Mouse (Mus musculus) left cerebral cortex, adult 8-10 months (tissue): ENCODE data around the gene Crot. TPM values are rescaled to one million over a fixed set of nuclear protein-coding genes. Genes with fewer than 3 reads are reported as not detected.
A peak's percentile ranks its signal among the peaks of the same experiment; 100 is the strongest.
"Not testable (repeated sequence)": the region's sequence is repeated elsewhere in the genome, so short reads cannot be mapped to it uniquely, and the experiment has no call there.

Experiments used
- DNase-seq, 2 experiments: peaks; one replicate each; pipeline ENCODE4 v3.0.0; 2022; ENCODE audit warnings: low spot score in 2 of 2
- total RNA-seq, 4 experiments: library from RNA; stranded (reverse); gene quantifications; 2 replicates each; pipeline ENCODE4 v1.2.4; 2022

The Crot gene
- total RNA-seq: 10 to 100 TPM; 22.8 to 25.3 (median 23.7) TPM

- peak; percentile 81 to 88 for DNase-seq
Measured at GRCm38 (mm10) chr5:8996686-8997512, at the start of gene Crot. Gene Crot (minus strand): TSS chr5:8997324.

GRCm38 (mm10) chr5:9045904-9046303 lies 48.8 kb upstream of the Crot start:
- no peak for DNase-seq

GRCm38 (mm10) chr5:9044821-9045220 lies 47.7 kb upstream of the Crot start:
- DNase-seq: no peak

- no peak for DNase-seq
Measured at GRCm38 (mm10) chr5:9043582-9044267, 46.6 kb upstream of the Crot start.

GRCm38 (mm10) chr5:9042721-9043416 lies 45.7 kb upstream of the Crot start:
- no peak for DNase-seq

- DNase-seq: no peak
Measured at GRCm38 (mm10) chr5:9040665-9041215, 43.6 kb upstream of the Crot start.

- no peak for DNase-seq
Measured at GRCm38 (mm10) chr5:9039978-9040377, 42.9 kb upstream of the Crot start.

- DNase-seq: no peak
Measured at GRCm38 (mm10) chr5:9037292-9037691, 40.2 kb upstream of the Crot start.

GRCm38 (mm10) chr5:9035457-9035856 lies 38.3 kb upstream of the Crot start:
- DNase-seq: no peak

- DNase-seq: no peak
Measured at GRCm38 (mm10) chr5:9034535-9034934, 37.4 kb upstream of the Crot start.

GRCm38 (mm10) chr5:9033843-9034242 lies 36.7 kb upstream of the Crot start:
- no peak for DNase-seq

GRCm38 (mm10) chr5:9032641-9033040 lies 35.5 kb upstream of the Crot start:
- no peak for DNase-seq

GRCm38 (mm10) chr5:9032101-9032590 lies 35.0 kb upstream of the Crot start:
- no peak for DNase-seq

- no peak for DNase-seq
Measured at GRCm38 (mm10) chr5:9028266-9028841, 31.2 kb upstream of the Crot start.

GRCm38 (mm10) chr5:9015352-9015751 lies 18.2 kb upstream of the Crot start:
- DNase-seq: no peak

- DNase-seq: no peak
Measured at GRCm38 (mm10) chr5:9014774-9015173, 17.6 kb upstream of the Crot start.

- no peak for DNase-seq
Measured at GRCm38 (mm10) chr5:9011374-9011773, 14.2 kb upstream of the Crot start.

- DNase-seq: no peak
Measured at GRCm38 (mm10) chr5:9010166-9010565, 13.0 kb upstream of the Crot start.

- not testable (repeated sequence) for DNase-seq
Measured at GRCm38 (mm10) chr5:9006585-9006984, 9.5 kb upstream of the Crot start.

GRCm38 (mm10) chr5:9000006-9000405 lies 2.9 kb upstream of the Crot start:
- not testable (repeated sequence) for DNase-seq

GRCm38 (mm10) chr5:8999108-8999507 lies 2.0 kb upstream of the Crot start:
- DNase-seq: no peak
